8 mouse cellular contexts compared by ENCODE assay signal in genomic region chr19:5068570-5069234, GRCm38 (mm10). TPM values are rescaled to one million over a fixed set of nuclear protein-coding genes. Genes with fewer than 3 reads are reported as not detected.
DNase-seq lines count a peak whose midpoint lies in the region; ATAC-seq and TF ChIP-seq lines count a peak whose summit lies in the region.

No protein-coding gene starts in this region.

- peak overlapping the region; percentile 86 for H3K9ac ChIP-seq in limb, embryonic 12.5 days (replicated peaks)
- H3K9ac ChIP-seq in stomach, postnatal 0 days (ENCODE audit: low read length): peak overlapping the region; percentile 68

- H3K4me2 ChIP-seq in limb, embryonic 12.5 days: peak overlapping the region; percentile 99
- H3K4me2 ChIP-seq in stomach, postnatal 0 days (replicated peaks; ENCODE audit: low read depth): peak overlapping the region; percentile 73

- H3K9me3 ChIP-seq in limb, embryonic 12.5 days: no peaks in the 10 kb centered on the region
- H3K9me3 ChIP-seq in stomach, postnatal 0 days (ENCODE audit: control insufficient read depth, low read length): no peaks in the 10 kb centered on the region

- WGBS in limb, embryonic 12.5 days: 38% methylated on average over 21 of the region's 21 CpGs
- WGBS in stomach, postnatal 0 days: 29% methylated on average over 21 of the region's 21 CpGs

- DNase-seq in cerebellum, adult 9-10 months: peak; percentile 45
- DNase-seq in cerebellum, postnatal 4 days (ENCODE audit: low spot score in 2 of 2): no peak
- DNase-seq in testis, postnatal 14 days (ENCODE audit: low spot score): no peak
- no peak for DNase-seq in stomach, postnatal 0 days (ENCODE audit: low spot score)
- no peak for DNase-seq in urinary bladder, postnatal 14 days (ENCODE audit: low spot score)

- H3K4me1 ChIP-seq in testis, adult 2 months (ENCODE audit: control insufficient read depth, insufficient read depth, low read length): peaks cover 35% of the 10 kb centered on the region
- H3K4me1 ChIP-seq in limb, embryonic 12.5 days (replicated peaks): peaks cover 64% of the 10 kb centered on the region
- H3K4me1 ChIP-seq in stomach, postnatal 0 days (replicated peaks; ENCODE audit: control insufficient read depth, insufficient read depth): peaks cover 9% of the 10 kb centered on the region; the same call in 1 of the 2 replicates

- peak overlapping the region; percentile 52 for H3K4me3 ChIP-seq in testis, adult 2 months (ENCODE audit: control insufficient read depth, low read depth, low read length)
- H3K4me3 ChIP-seq in limb, embryonic 12.5 days (replicated peaks): peak overlapping the region; percentile 69
- H3K4me3 ChIP-seq in stomach, postnatal 0 days (ENCODE audit: low read depth, low read length): peak overlapping the region; percentile 60

- no peak for TF ChIP-seq EP300 in stomach, postnatal 0 days (optimal IDR thresholded peaks at IDR 0.05)

- no peak overlapping the region for H3K27ac ChIP-seq in testis, adult 2 months (ENCODE audit: control insufficient read depth, insufficient read depth, low read depth, low read length)
- H3K27ac ChIP-seq in limb, embryonic 12.5 days: peak overlapping the region; percentile 99
- peak overlapping the region; percentile 93 for H3K27ac ChIP-seq in stomach, postnatal 0 days (replicated peaks)

- ATAC-seq in limb, embryonic 12.5 days (ENCODE audit: insufficient number of reproducible peaks, insufficient read depth, low FRiP score, low TSS enrichment, low read depth): no peak
- no peak for ATAC-seq in stomach, postnatal 0 days (ENCODE audit: low FRiP score, low TSS enrichment)
- no peak for ATAC-seq in granulocyte monocyte progenitor cell, adult 5-6 weeks (replicated peaks; ENCODE audit: poor library complexity, severe bottlenecking)

- H3K27me3 ChIP-seq in testis, adult 2 months (ENCODE audit: control insufficient read depth, insufficient read depth, low read length): no peaks in the 10 kb centered on the region
- H3K27me3 ChIP-seq in limb, embryonic 12.5 days: peaks cover 9% of the 10 kb centered on the region
- no peaks in the 10 kb centered on the region; the same call in 1 of the 2 replicates for H3K27me3 ChIP-seq in stomach, postnatal 0 days (ENCODE audit: control insufficient read depth, insufficient read depth, low read length)

- no peaks in the 10 kb centered on the region for H3K36me3 ChIP-seq in testis, adult 2 months (ENCODE audit: control insufficient read depth, insufficient read depth, low read length)
- no peaks in the 10 kb centered on the region for H3K36me3 ChIP-seq in limb, embryonic 12.5 days
- no peaks in the 10 kb centered on the region for H3K36me3 ChIP-seq in stomach, postnatal 0 days (ENCODE audit: control insufficient read depth, insufficient read depth, low read length)

- 0 out of 2 replicates have a peak, but pooled peaks have one; percentile 1 for TF ChIP-seq CTCF in testis, adult 2 months (IDR thresholded peaks at IDR 0.05; ENCODE audit: control insufficient read depth, insufficient read depth, insufficient replicate concordance, low read depth, low read length)
- peak; percentile 23; the same call in 1 of the 2 replicates for TF ChIP-seq CTCF in stomach, postnatal 0 days (IDR thresholded peaks at IDR 0.05; ENCODE audit: low read depth)

- TF ChIP-seq POLR2A in testis, adult 2 months (IDR thresholded peaks at IDR 0.05; ENCODE audit: control insufficient read depth, low read depth, low read length): no peak

RNA-seq across cellular contexts. Expression of gene Cd248, which starts 0.8 kb away (rescaled TPM):
- polyA plus RNA-seq in testis, adult 2 months (2012; rRNA removed): 2.5 and 2.9 TPM in 2 replicates
- 30.6 and 38.1 TPM in 2 replicates for polyA plus RNA-seq in limb, embryonic 12.5 days (2016; fragmentation: Nextera tagmentation; extraction: Ambion mirVana)
- polyA plus RNA-seq in stomach, postnatal 0 days (2015; fragmentation: Nextera tagmentation; extraction: Ambion mirVana): 31.6 and 39.5 TPM in 2 replicates
- total RNA-seq in granulocyte monocyte progenitor cell, adult 5-6 weeks (2014; fragmentation: Nextera tagmentation): not detected in 2 replicates
- not detected in 2 replicates for total RNA-seq in granulocyte monocyte progenitor cell, adult 5-6 weeks (2017)

RNA-seq across cellular contexts. Expression of gene Tmem151a, which starts 16.6 kb away (rescaled TPM):
- polyA plus RNA-seq in testis, adult 2 months (2012; rRNA removed): 22.5 and 22.6 TPM in 2 replicates
- 2.3 and 2.8 TPM in 2 replicates for polyA plus RNA-seq in limb, embryonic 12.5 days (2016; fragmentation: Nextera tagmentation; extraction: Ambion mirVana)
- polyA plus RNA-seq in stomach, postnatal 0 days (2015; fragmentation: Nextera tagmentation; extraction: Ambion mirVana): 10.4 and 11.4 TPM in 2 replicates
- total RNA-seq in granulocyte monocyte progenitor cell, adult 5-6 weeks (2014; fragmentation: Nextera tagmentation): 5.1 TPM in 1 of 2 replicates, not detected in the other
- total RNA-seq in granulocyte monocyte progenitor cell, adult 5-6 weeks (2017): 0.62 TPM in 1 of 2 replicates, not detected in the other

RNA-seq across cellular contexts. Expression of gene Rin1, which starts 18.4 kb away (rescaled TPM):
- polyA plus RNA-seq in testis, adult 2 months (2012; rRNA removed): 27.1 and 27.5 TPM in 2 replicates
- 2.4 and 2.5 TPM in 2 replicates for polyA plus RNA-seq in limb, embryonic 12.5 days (2016; fragmentation: Nextera tagmentation; extraction: Ambion mirVana)
- 2.6 TPM in 2 replicates for polyA plus RNA-seq in stomach, postnatal 0 days (2015; fragmentation: Nextera tagmentation; extraction: Ambion mirVana)
- total RNA-seq in granulocyte monocyte progenitor cell, adult 5-6 weeks (2014; fragmentation: Nextera tagmentation): not detected in 2 replicates
- 0.21 and 1.0 TPM in 2 replicates for total RNA-seq in granulocyte monocyte progenitor cell, adult 5-6 weeks (2017)

RNA-seq across cellular contexts. Expression of gene Yif1a, which starts 19.6 kb away (rescaled TPM):
- 134 and 144 TPM in 2 replicates for polyA plus RNA-seq in testis, adult 2 months (2012; rRNA removed)
- 60.7 and 69.4 TPM in 2 replicates for polyA plus RNA-seq in limb, embryonic 12.5 days (2016; fragmentation: Nextera tagmentation; extraction: Ambion mirVana)
- 128 and 131 TPM in 2 replicates for polyA plus RNA-seq in stomach, postnatal 0 days (2015; fragmentation: Nextera tagmentation; extraction: Ambion mirVana)
- total RNA-seq in granulocyte monocyte progenitor cell, adult 5-6 weeks (2014; fragmentation: Nextera tagmentation): 37.3 and 51.9 TPM in 2 replicates
- total RNA-seq in granulocyte monocyte progenitor cell, adult 5-6 weeks (2017): 14.6 and 17.2 TPM in 2 replicates

RNA-seq across cellular contexts. Expression of gene Brms1, which starts 27.5 kb away (rescaled TPM):
- polyA plus RNA-seq in testis, adult 2 months (2012; rRNA removed): 200 and 216 TPM in 2 replicates
- 48.3 and 49.5 TPM in 2 replicates for polyA plus RNA-seq in limb, embryonic 12.5 days (2016; fragmentation: Nextera tagmentation; extraction: Ambion mirVana)
- polyA plus RNA-seq in stomach, postnatal 0 days (2015; fragmentation: Nextera tagmentation; extraction: Ambion mirVana): 42.3 and 45.6 TPM in 2 replicates
- 32.0 and 35.7 TPM in 2 replicates for total RNA-seq in granulocyte monocyte progenitor cell, adult 5-6 weeks (2014; fragmentation: Nextera tagmentation)
- total RNA-seq in granulocyte monocyte progenitor cell, adult 5-6 weeks (2017): 33.6 and 43.3 TPM in 2 replicates
